Mouse (Mus musculus): ENCODE results near the gene Slamf6. TPM values are rescaled to one million over a fixed set of nuclear protein-coding genes. Genes with fewer than 3 reads are reported as not detected.
"Not testable (repeated sequence)": the region's sequence is repeated elsewhere in the genome, so short reads cannot be mapped to it uniquely, and the experiment has no call there.

Slamf6 gene
- polyA plus RNA-seq, 1 experiment, result not detected

DNA sequence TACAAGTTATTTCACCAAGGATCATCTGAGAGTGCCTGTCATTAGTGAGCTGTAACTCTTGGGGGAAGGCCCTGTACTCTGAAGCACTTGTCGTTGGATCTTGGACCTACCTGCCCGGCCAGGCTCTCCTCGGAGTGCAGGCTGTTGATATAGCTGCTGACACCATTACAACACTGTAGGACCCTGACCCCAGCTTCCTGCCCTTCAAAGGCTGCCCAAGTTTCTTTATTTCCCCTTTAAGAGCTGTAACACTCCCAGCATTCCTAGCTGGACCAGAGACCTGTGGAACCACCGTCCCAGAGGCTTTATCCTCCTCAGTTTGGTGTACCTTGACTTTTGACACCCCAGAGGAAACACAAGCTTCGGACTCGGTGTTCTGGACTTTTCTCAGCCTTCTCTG is 51.9 kb downstream of the Slamf6 start:
- no peaks in the 10 kb centered on the region for H3K27me3 ChIP-seq (ENCODE audit: control insufficient read depth, insufficient read depth, insufficient read length)
- H3K36me3 ChIP-seq (ENCODE audit: control insufficient read depth, insufficient read depth), result no peaks in the 10 kb centered on the region
- no peak overlapping the region for H3ac ChIP-seq (ENCODE audit: control insufficient read depth, insufficient read length)
- no peak overlapping the region for H3K4me2 ChIP-seq (ENCODE audit: low read depth)
- H3K79me2 ChIP-seq (ENCODE audit: control insufficient read depth, insufficient read depth), result no peaks in the 10 kb centered on the region
- H3K4me3 ChIP-seq, result no peak overlapping the region
- TF ChIP-seq REST (IDR thresholded peaks at IDR 0.05; ENCODE audit: insufficient read depth, insufficient read length) (no peak), MAX (IDR thresholded peaks at IDR 0.05; ENCODE audit: low read depth) (no peak), POLR2A (IDR thresholded peaks at IDR 0.05; ENCODE audit: insufficient read length, low read depth) (no peak), POLR2AphosphoS2 (IDR thresholded peaks at IDR 0.05; ENCODE audit: insufficient read length, low read depth) (no peak), TCF3 (IDR thresholded peaks at IDR 0.05; ENCODE audit: insufficient read length, low read depth) (no peak), SRF (IDR thresholded peaks at IDR 0.05; ENCODE audit: control insufficient read depth, insufficient read length, low read depth) (no peak), MYOD1 (IDR thresholded peaks at IDR 0.05; ENCODE audit: control insufficient read depth in 1 of 3, insufficient read length in 2 of 3, low read depth in 2 of 3) (no peak), USF1 (IDR thresholded peaks at IDR 0.05; ENCODE audit: low read depth) (no peak)

DNA sequence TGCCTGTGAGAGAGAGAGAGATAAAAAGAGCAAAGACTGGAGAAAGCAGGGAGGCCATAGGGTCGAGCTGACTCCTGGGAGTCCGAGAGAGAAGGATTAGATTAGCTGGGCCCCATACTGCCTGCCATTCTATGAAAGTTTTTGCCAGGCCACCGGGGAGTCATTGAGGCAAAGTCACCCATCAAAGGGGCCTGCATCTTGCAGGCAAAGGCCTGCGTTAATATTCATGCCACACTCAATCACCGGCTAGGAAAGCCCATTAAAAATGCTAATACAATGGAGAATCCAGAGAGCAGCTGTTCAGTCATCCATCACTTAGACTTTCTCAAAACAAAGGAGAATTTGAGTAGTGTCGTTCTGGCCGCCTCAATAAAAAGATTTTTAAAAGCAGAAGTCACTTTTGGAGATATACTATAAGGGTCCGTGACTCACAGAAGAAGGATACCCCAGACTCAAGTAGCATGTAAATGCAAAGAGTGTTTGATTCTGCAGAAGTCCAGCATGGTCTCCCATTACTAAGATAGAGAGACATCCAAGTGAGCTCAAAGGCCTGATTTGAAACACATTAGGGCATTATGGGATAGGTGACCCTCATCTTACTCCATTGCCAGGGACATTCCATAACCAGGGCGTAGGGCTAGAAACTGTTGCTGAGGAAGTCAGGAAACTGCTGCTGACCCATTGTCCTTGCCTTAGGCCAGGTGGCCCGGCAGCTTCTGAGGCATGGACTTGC is 53.7 kb downstream of the Slamf6 start:
- no peak for TF ChIP-seq MYOG (IDR thresholded peaks at IDR 0.05; ENCODE audit: control insufficient read depth in 1 of 3, insufficient read depth in 1 of 3, insufficient read length in 2 of 3, low read depth in 2 of 3)
- TF ChIP-seq USF1 (IDR thresholded peaks at IDR 0.05; ENCODE audit: low read depth), result no peak
- TF ChIP-seq POLR2A (IDR thresholded peaks at IDR 0.05; ENCODE audit: insufficient read length, low read depth), result no peak
- no peak for TF ChIP-seq REST (IDR thresholded peaks at IDR 0.05; ENCODE audit: insufficient read depth, insufficient read length)
- no peak for TF ChIP-seq MAX (IDR thresholded peaks at IDR 0.05; ENCODE audit: low read depth)
- TF ChIP-seq CEBPB (IDR thresholded peaks at IDR 0.05; ENCODE audit: insufficient read depth, poor library complexity, severe bottlenecking), result no peak
- no peak for TF ChIP-seq TCF3 (IDR thresholded peaks at IDR 0.05; ENCODE audit: insufficient read length, low read depth)
- TF ChIP-seq POLR2AphosphoS2 (IDR thresholded peaks at IDR 0.05; ENCODE audit: insufficient read length, low read depth), result no peak
- TF ChIP-seq MYOD1 (IDR thresholded peaks at IDR 0.05; ENCODE audit: control insufficient read depth in 1 of 3, insufficient read length in 2 of 3, low read depth in 2 of 3), result no peak
- no peak for TF ChIP-seq SRF (IDR thresholded peaks at IDR 0.05; ENCODE audit: control insufficient read depth, insufficient read length, low read depth)
- TF ChIP-seq TCF12 (IDR thresholded peaks at IDR 0.05; ENCODE audit: insufficient read depth, poor library complexity, severe bottlenecking), result no peak
- TF ChIP-seq E2F4 (IDR thresholded peaks at IDR 0.05; ENCODE audit: insufficient read depth), result no peak

GRCm38 (mm10) chr1:171974361-171974760 is 57.0 kb downstream of the Slamf6 start:
- not testable (repeated sequence) for H3K79me2 ChIP-seq (ENCODE audit: control insufficient read depth, insufficient read depth); H3K4me2 ChIP-seq (ENCODE audit: low read depth); H3ac ChIP-seq (ENCODE audit: control insufficient read depth, insufficient read length); H3K4me3 ChIP-seq; H3K27me3 ChIP-seq (ENCODE audit: control insufficient read depth, insufficient read depth, insufficient read length); H3K36me3 ChIP-seq (ENCODE audit: control insufficient read depth, insufficient read depth)

More for the DNA sequence above, 53.7 kb downstream of the Slamf6 start:
- Histone ChIP-seq H3K27me3 (ENCODE audit: control insufficient read depth, insufficient read depth, insufficient read length) (no peaks in the 10 kb centered on the region), H3K36me3 (ENCODE audit: control insufficient read depth, insufficient read depth) (no peaks in the 10 kb centered on the region), H3ac (ENCODE audit: control insufficient read depth, insufficient read length) (no peak overlapping the region), H3K4me3 (no peak overlapping the region), H3K4me2 (ENCODE audit: low read depth) (no peak overlapping the region), H3K79me2 (ENCODE audit: control insufficient read depth, insufficient read depth) (no peaks in the 10 kb centered on the region)

GRCm38 (mm10) chr1:171975377-171975776 is 58.1 kb downstream of the Slamf6 start:
- H3K36me3 ChIP-seq (ENCODE audit: control insufficient read depth, insufficient read depth), result no peaks in the 10 kb centered on the region
- no peak overlapping the region for H3K4me3 ChIP-seq
- H3ac ChIP-seq (ENCODE audit: control insufficient read depth, insufficient read length), result no peak overlapping the region
- TF ChIP-seq CEBPB (IDR thresholded peaks at IDR 0.05; ENCODE audit: insufficient read depth, poor library complexity, severe bottlenecking), result no peak
- no peak for TF ChIP-seq MAX (IDR thresholded peaks at IDR 0.05; ENCODE audit: low read depth)
- no peak for TF ChIP-seq TCF3 (IDR thresholded peaks at IDR 0.05; ENCODE audit: insufficient read length, low read depth)
- no peak for TF ChIP-seq TCF12 (IDR thresholded peaks at IDR 0.05; ENCODE audit: insufficient read depth, poor library complexity, severe bottlenecking)
- TF ChIP-seq SRF (IDR thresholded peaks at IDR 0.05; ENCODE audit: control insufficient read depth, insufficient read length, low read depth), result no peak
- TF ChIP-seq REST (IDR thresholded peaks at IDR 0.05; ENCODE audit: insufficient read depth, insufficient read length), result no peak
- TF ChIP-seq POLR2A (IDR thresholded peaks at IDR 0.05; ENCODE audit: insufficient read length, low read depth), result no peak
- no peak for TF ChIP-seq MYOG (IDR thresholded peaks at IDR 0.05; ENCODE audit: control insufficient read depth in 1 of 3, insufficient read depth in 1 of 3, insufficient read length in 2 of 3, low read depth in 2 of 3)
- TF ChIP-seq POLR2AphosphoS2 (IDR thresholded peaks at IDR 0.05; ENCODE audit: insufficient read length, low read depth), result no peak
- no peak for TF ChIP-seq MYOD1 (IDR thresholded peaks at IDR 0.05; ENCODE audit: control insufficient read depth in 1 of 3, insufficient read length in 2 of 3, low read depth in 2 of 3)
- no peak for TF ChIP-seq E2F4 (IDR thresholded peaks at IDR 0.05; ENCODE audit: insufficient read depth)
- TF ChIP-seq USF1 (IDR thresholded peaks at IDR 0.05; ENCODE audit: low read depth), result no peak
- H3K79me2 ChIP-seq (ENCODE audit: control insufficient read depth, insufficient read depth), result no peaks in the 10 kb centered on the region
- H3K4me2 ChIP-seq (ENCODE audit: low read depth), result no peak overlapping the region
- H3K27me3 ChIP-seq (ENCODE audit: control insufficient read depth, insufficient read depth, insufficient read length), result no peaks in the 10 kb centered on the region

DNA sequence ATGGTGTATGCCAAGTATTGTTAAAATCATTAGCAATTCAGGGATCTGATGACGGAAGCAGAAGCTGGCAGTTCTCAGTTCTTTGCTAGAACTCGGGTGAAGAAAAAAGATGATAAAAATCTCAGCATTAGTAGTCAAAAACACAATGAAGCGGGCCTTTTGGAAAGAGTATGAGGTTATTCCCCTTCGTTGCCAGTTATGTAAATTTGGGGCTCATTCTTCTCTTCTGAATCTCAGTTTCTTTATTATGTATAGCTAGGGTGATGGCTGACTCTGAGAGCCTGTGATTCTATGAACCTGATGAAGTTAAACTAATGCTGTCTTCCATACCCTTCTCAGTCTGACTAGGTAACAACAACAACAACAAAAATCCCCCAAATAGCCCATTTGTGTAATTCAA is 58.5 kb downstream of the Slamf6 start:
- no peak for TF ChIP-seq SRF (IDR thresholded peaks at IDR 0.05; ENCODE audit: control insufficient read depth, insufficient read length, low read depth)
- TF ChIP-seq MYOD1 (IDR thresholded peaks at IDR 0.05; ENCODE audit: control insufficient read depth in 1 of 3, insufficient read length in 2 of 3, low read depth in 2 of 3), result no peak
- TF ChIP-seq REST (IDR thresholded peaks at IDR 0.05; ENCODE audit: insufficient read depth, insufficient read length), result no peak
- no peak for TF ChIP-seq TCF12 (IDR thresholded peaks at IDR 0.05; ENCODE audit: insufficient read depth, poor library complexity, severe bottlenecking)
- TF ChIP-seq CEBPB (IDR thresholded peaks at IDR 0.05; ENCODE audit: insufficient read depth, poor library complexity, severe bottlenecking), result no peak
- H3K4me3 ChIP-seq, result no peak overlapping the region
- H3K27me3 ChIP-seq (ENCODE audit: control insufficient read depth, insufficient read depth, insufficient read length), result no peaks in the 10 kb centered on the region
- H3K36me3 ChIP-seq (ENCODE audit: control insufficient read depth, insufficient read depth), result no peaks in the 10 kb centered on the region
- no peak overlapping the region for H3K4me2 ChIP-seq (ENCODE audit: low read depth)
- H3K79me2 ChIP-seq (ENCODE audit: control insufficient read depth, insufficient read depth), result no peaks in the 10 kb centered on the region
- no peak overlapping the region for H3ac ChIP-seq (ENCODE audit: control insufficient read depth, insufficient read length)

All from myocyte (in vitro differentiated cells).